8 mouse cellular contexts compared by ENCODE assay signal in the genomic region with DNA sequence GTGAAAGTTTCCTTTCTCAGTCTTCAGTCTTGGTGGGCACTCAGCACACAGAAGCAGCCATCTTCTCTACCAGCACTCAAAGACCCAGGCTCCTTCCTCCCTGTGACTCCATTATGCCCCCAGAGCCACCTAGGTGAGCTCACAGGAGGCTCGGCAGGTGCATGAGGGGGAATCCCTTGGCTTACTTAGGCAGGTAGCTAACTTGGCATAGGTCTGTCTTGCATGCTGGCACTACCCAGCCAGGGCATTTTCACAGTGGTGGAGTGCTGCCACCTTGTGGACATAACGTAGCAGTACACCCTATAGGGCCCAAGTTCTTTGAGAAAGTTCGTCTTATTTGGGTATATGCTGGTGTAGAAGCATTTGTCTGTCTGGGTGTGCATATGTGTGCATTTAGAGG. TPM values are rescaled to one million over a fixed set of nuclear protein-coding genes. Genes with fewer than 3 reads are reported as not detected.
A peak's percentile ranks its signal among the peaks of the same experiment; 100 is the strongest.
DNase-seq lines count a peak whose midpoint lies in the region; ATAC-seq and TF ChIP-seq lines count a peak whose summit lies in the region.

No protein-coding gene starts in this region.

- peak; percentile 86 for TF ChIP-seq CTCF in liver, adult 2 months (IDR thresholded peaks at IDR 0.05; ENCODE audit: low read depth, low read length)
- TF ChIP-seq CTCF in thymus, adult 2 months (IDR thresholded peaks at IDR 0.05; ENCODE audit: borderline replicate concordance, control insufficient read depth, extremely low read depth, insufficient read depth, low read length, poor library complexity) = peak; percentile 48; the same call in 1 of the 2 replicates

- H3K9ac ChIP-seq in kidney, embryonic 14.5 days (ENCODE audit: low read depth, low read length) = no peak overlapping the region
- no peak overlapping the region for H3K9ac ChIP-seq in liver, adult 2 months (ENCODE audit: low read depth, low read length)
- no peak overlapping the region for H3K9ac ChIP-seq in neural tube, embryonic 11.5 days (ENCODE audit: low read length)

- no peaks in the 10 kb centered on the region for H3K27me3 ChIP-seq in kidney, embryonic 14.5 days (ENCODE audit: control insufficient read depth, insufficient read depth, low read length)
- no peaks in the 10 kb centered on the region for H3K27me3 ChIP-seq in liver, adult 2 months (ENCODE audit: control insufficient read depth, insufficient read depth, low read length)
- H3K27me3 ChIP-seq in neural tube, embryonic 11.5 days (ENCODE audit: control insufficient read depth, insufficient read depth, low read length) = no peaks in the 10 kb centered on the region
- no peaks in the 10 kb centered on the region for H3K27me3 ChIP-seq in thymus, adult 2 months (ENCODE audit: control insufficient read depth, insufficient read depth, low read length)

- H3K27ac ChIP-seq in kidney, embryonic 14.5 days (ENCODE audit: low read depth, low read length) = no peak overlapping the region
- H3K27ac ChIP-seq in liver, adult 2 months (replicated peaks; ENCODE audit: insufficient read depth, low read depth, low read length) = no peak overlapping the region
- H3K27ac ChIP-seq in neural tube, embryonic 11.5 days (ENCODE audit: low read depth, low read length) = no peak overlapping the region
- H3K27ac ChIP-seq in thymus, adult 2 months (ENCODE audit: control insufficient read depth, insufficient read depth, low read length) = no peak overlapping the region

- ATAC-seq in common myeloid progenitor, adult 5-6 weeks (replicated peaks; ENCODE audit: low read depth, poor library complexity, severe bottlenecking) = peak; percentile 88
- ATAC-seq in kidney, embryonic 14.5 days (ENCODE audit: low FRiP score, low TSS enrichment) = peak; percentile 61; the same call in 1 of the 2 replicates
- ATAC-seq in neural tube, embryonic 11.5 days (ENCODE audit: insufficient read depth, low FRiP score, low TSS enrichment) = peak; percentile 31; the same call in 1 of the 2 replicates

- no peaks in the 10 kb centered on the region for H3K4me1 ChIP-seq in kidney, embryonic 14.5 days (ENCODE audit: control insufficient read depth, insufficient read depth, low read length)
- H3K4me1 ChIP-seq in liver, adult 2 months (ENCODE audit: control insufficient read depth, insufficient read depth, low read length) = no peaks in the 10 kb centered on the region
- H3K4me1 ChIP-seq in neural tube, embryonic 11.5 days (ENCODE audit: control insufficient read depth, insufficient read depth, low read length) = no peaks in the 10 kb centered on the region
- H3K4me1 ChIP-seq in thymus, adult 2 months (replicated peaks; ENCODE audit: control insufficient read depth, insufficient read depth, low read length) = no peaks in the 10 kb centered on the region

- H3K79me2 ChIP-seq in liver, adult 2 months (ENCODE audit: control insufficient read depth, insufficient read depth, low read length) = no peaks in the 10 kb centered on the region

- DNase-seq in 416B (ENCODE audit: low read depth) = peak; percentile 70
- DNase-seq in adrenal gland, adult (ENCODE audit: inconsistent age in 2 of 2, low spot score in 1 of 2) = peak; percentile 53 to 88
- DNase-seq in gastrocnemius, postnatal 10 days = peak; percentile 45
- peak; percentile 64 for DNase-seq in liver, adult 2 months (ENCODE audit: extremely low read depth, low read depth, low spot score)
- peak; percentile 74 for DNase-seq in neural tube, embryonic 11.5 days (ENCODE audit: low spot score)
- DNase-seq in thymus, adult 2 months = peak; percentile 37

- H3K4me2 ChIP-seq in kidney, embryonic 14.5 days (replicated peaks; ENCODE audit: low read depth, low read length) = no peak overlapping the region
- no peak overlapping the region for H3K4me2 ChIP-seq in neural tube, embryonic 11.5 days (ENCODE audit: low read depth)

- 19% methylated on average over 3 of the region's 3 CpGs for WGBS in kidney, embryonic 14.5 days
- WGBS in liver, adult 2 months = 16% methylated on average over 3 of the region's 3 CpGs
- WGBS in neural tube, embryonic 11.5 days = 15% methylated on average over 3 of the region's 3 CpGs
- WGBS in thymus, adult 2 months = 3% methylated on average over 3 of the region's 3 CpGs

- no peaks in the 10 kb centered on the region for H3K9me3 ChIP-seq in kidney, embryonic 14.5 days (ENCODE audit: control insufficient read depth, low read length)
- H3K9me3 ChIP-seq in neural tube, embryonic 11.5 days (ENCODE audit: control insufficient read depth, low read length) = no peaks in the 10 kb centered on the region

- no peak for TF ChIP-seq POLR2A in liver, adult 2 months (IDR thresholded peaks at IDR 0.05; ENCODE audit: extremely low read depth, insufficient read depth, low read length)
- no peak for TF ChIP-seq POLR2A in thymus, adult 2 months (IDR thresholded peaks at IDR 0.05; ENCODE audit: control insufficient read depth, extremely low read depth, insufficient read depth, low read length, poor library complexity)

- no peak overlapping the region for H3K4me3 ChIP-seq in kidney, embryonic 14.5 days (ENCODE audit: low read length)
- no peak overlapping the region for H3K4me3 ChIP-seq in liver, adult 2 months (ENCODE audit: insufficient read depth, low read depth, low read length)
- H3K4me3 ChIP-seq in neural tube, embryonic 11.5 days (ENCODE audit: low read depth, low read length) = no peak overlapping the region
- H3K4me3 ChIP-seq in thymus, adult 2 months (ENCODE audit: control insufficient read depth, insufficient read depth, low read length) = no peak overlapping the region

- no peaks in the 10 kb centered on the region for H3K36me3 ChIP-seq in kidney, embryonic 14.5 days (ENCODE audit: control insufficient read depth, insufficient read depth, low read length)
- H3K36me3 ChIP-seq in liver, adult 2 months (ENCODE audit: control insufficient read depth, insufficient read depth, low read length) = peaks cover 2% of the 10 kb centered on the region; the same call in 1 of the 2 replicates
- H3K36me3 ChIP-seq in neural tube, embryonic 11.5 days (ENCODE audit: control insufficient read depth, insufficient read depth, low read length) = no peaks in the 10 kb centered on the region
- no peaks in the 10 kb centered on the region for H3K36me3 ChIP-seq in thymus, adult 2 months (ENCODE audit: control insufficient read depth, insufficient read depth, low read length)

RNA-seq across cellular contexts. Expression of gene Rxrg, which starts 38.8 kb away (rescaled TPM):
- 0.24 TPM in 1 of 2 replicates, not detected in the other for total RNA-seq in common myeloid progenitor, adult 5-6 weeks (2017)
- total RNA-seq in gastrocnemius, postnatal 10 days (2021) = 10 to 100 TPM; 29.5 to 40.0 TPM
- 2.0 and 3.2 TPM in 2 replicates for polyA plus RNA-seq in kidney, embryonic 14.5 days (2014; fragmentation: Nextera tagmentation; extraction: Ambion mirVana)
- 4.9 and 5.1 TPM in 2 replicates for total RNA-seq in liver, adult 2 months (2014; rRNA removed)
- 9.2 and 12.0 TPM in 2 replicates for polyA plus RNA-seq in liver, adult 2 months (2012; rRNA removed)
- 8.2 and 10.2 TPM in 2 replicates for polyA plus RNA-seq in neural tube, embryonic 11.5 days (2014; fragmentation: Nextera tagmentation; extraction: Ambion mirVana)
- 2.8 and 5.4 TPM in 2 replicates for polyA plus RNA-seq in thymus, adult 2 months (2012; rRNA removed)

RNA-seq across cellular contexts. Expression of gene Lmx1a, which starts 52.1 kb away (rescaled TPM):
- not detected in 2 replicates for total RNA-seq in common myeloid progenitor, adult 5-6 weeks (2017)
- 1 to 10 TPM in 1 of 2 experiments, under 1 TPM in 1; 0.94 to 1.2 TPM for total RNA-seq in gastrocnemius, postnatal 10 days (2021)
- polyA plus RNA-seq in kidney, embryonic 14.5 days (2014; fragmentation: Nextera tagmentation; extraction: Ambion mirVana) = 0.06 TPM in 1 of 2 replicates, not detected in the other
- total RNA-seq in liver, adult 2 months (2014; rRNA removed) = not detected in 2 replicates
- not detected in 2 replicates for polyA plus RNA-seq in liver, adult 2 months (2012; rRNA removed)
- 2.8 and 3.7 TPM in 2 replicates for polyA plus RNA-seq in neural tube, embryonic 11.5 days (2014; fragmentation: Nextera tagmentation; extraction: Ambion mirVana)
- 0.13 and 0.18 TPM in 2 replicates for polyA plus RNA-seq in thymus, adult 2 months (2012; rRNA removed)

Comparison
In these comparisons a context has a peak if more than half of its experiments do, and no peak if none do; other contexts are left out.
1. ATAC-seq: peak in every context shown above with its lines; median percentile 88 in common myeloid progenitor, adult 5-6 weeks; 61 in kidney, embryonic 14.5 days; 31 in neural tube, embryonic 11.5 days.